Mouse (Mus musculus): ENCODE data around the gene Fgfr4. TPM values are rescaled to one million over a fixed set of nuclear protein-coding genes. Genes with fewer than 3 reads are reported as not detected.
"Not testable (repeated sequence)": the region's sequence is repeated elsewhere in the genome, so short reads cannot be mapped to it uniquely, and the experiment has no call there.

Gene Fgfr4
- polyA plus RNA-seq, 1 experiment from 2014 or later, result 0.64 TPM

DNA sequence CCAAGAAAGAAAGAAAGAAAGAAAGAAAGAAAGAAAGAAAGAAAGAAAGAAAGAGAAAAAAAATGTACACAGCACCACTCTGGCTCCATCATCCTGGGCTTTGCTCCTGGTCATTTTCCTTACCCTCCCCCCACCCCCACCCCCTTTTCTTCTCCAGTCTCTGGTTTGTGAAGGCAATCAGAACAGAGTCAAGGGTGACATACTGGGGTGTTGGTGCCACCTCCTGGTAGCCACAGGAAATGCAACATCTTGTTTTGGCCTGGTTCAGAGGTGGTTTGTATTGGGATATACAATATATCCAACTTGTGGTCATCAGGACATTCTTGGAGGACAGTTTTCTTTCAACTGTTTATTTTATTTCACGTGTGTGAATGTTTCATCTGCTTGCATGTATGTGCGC is 26.1 kb downstream of the Fgfr4 start:
- H3K9me3 ChIP-seq (replicated peaks; ENCODE audit: control insufficient read depth, low read length), result 0 out of 2 replicates have a peak, but pooled peaks cover 2% of the 10 kb centered on the region
- 29% methylated on average over 2 of the region's 2 CpGs for WGBS (ENCODE audit: insufficient replicate concordance)
- no peak for ATAC-seq (replicated peaks; ENCODE audit: insufficient number of reproducible peaks, low FRiP score, low TSS enrichment)

DNA sequence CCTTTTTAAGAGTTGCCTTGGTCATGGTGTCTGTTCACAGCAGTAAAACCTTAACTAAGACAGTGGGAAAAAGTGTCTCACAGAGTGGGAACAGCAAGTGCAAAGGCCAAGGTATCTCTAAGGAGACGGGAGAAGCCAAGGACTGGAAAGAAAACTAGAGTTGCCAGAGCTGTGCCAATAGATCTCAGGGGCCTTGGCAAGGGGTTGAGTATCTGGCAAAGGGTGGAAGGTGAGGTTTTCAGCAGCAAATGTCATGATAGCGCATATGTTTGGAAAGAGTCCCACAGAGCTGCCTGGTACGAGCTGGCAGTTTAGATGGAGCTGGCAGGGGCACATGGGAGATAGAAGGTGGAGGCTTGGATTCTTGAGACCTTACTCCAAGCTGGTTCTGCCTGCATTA is 27.2 kb downstream of the Fgfr4 start:
- H3K9ac ChIP-seq (ENCODE audit: low read depth, low read length), result no peak overlapping the region
- no peaks in the 10 kb centered on the region for H3K27me3 ChIP-seq (ENCODE audit: control insufficient read depth, insufficient read depth, low read length)
- no peaks in the 10 kb centered on the region for H3K36me3 ChIP-seq (ENCODE audit: control insufficient read depth, insufficient read depth, low read length)
- H3K4me1 ChIP-seq (ENCODE audit: control insufficient read depth, insufficient read depth, low read length), result no peaks in the 10 kb centered on the region
- no peak overlapping the region for H3K4me3 ChIP-seq (ENCODE audit: low read depth, low read length)
- no peak for ATAC-seq (replicated peaks; ENCODE audit: insufficient number of reproducible peaks, low FRiP score, low TSS enrichment)
- no peak overlapping the region for H3K27ac ChIP-seq (ENCODE audit: low read depth, low read length)
- 90% methylated on average over 3 of the region's 3 CpGs for WGBS (ENCODE audit: insufficient replicate concordance)
- H3K9me3 ChIP-seq (replicated peaks; ENCODE audit: control insufficient read depth, low read length), result 0 out of 2 replicates have a peak, but pooled peaks cover 2% of the 10 kb centered on the region
- H3K4me2 ChIP-seq, result no peak overlapping the region

More for the DNA sequence above, 26.1 kb downstream of the Fgfr4 start:
- Histone ChIP-seq H3K36me3 (ENCODE audit: control insufficient read depth, insufficient read depth, low read length) (no peaks in the 10 kb centered on the region), H3K4me3 (ENCODE audit: low read depth, low read length) (no peak overlapping the region), H3K4me2 (no peak overlapping the region), H3K27me3 (ENCODE audit: control insufficient read depth, insufficient read depth, low read length) (no peaks in the 10 kb centered on the region), H3K27ac (ENCODE audit: low read depth, low read length) (no peak overlapping the region), H3K9ac (ENCODE audit: low read depth, low read length) (no peak overlapping the region), H3K4me1 (ENCODE audit: control insufficient read depth, insufficient read depth, low read length) (no peaks in the 10 kb centered on the region)

DNA sequence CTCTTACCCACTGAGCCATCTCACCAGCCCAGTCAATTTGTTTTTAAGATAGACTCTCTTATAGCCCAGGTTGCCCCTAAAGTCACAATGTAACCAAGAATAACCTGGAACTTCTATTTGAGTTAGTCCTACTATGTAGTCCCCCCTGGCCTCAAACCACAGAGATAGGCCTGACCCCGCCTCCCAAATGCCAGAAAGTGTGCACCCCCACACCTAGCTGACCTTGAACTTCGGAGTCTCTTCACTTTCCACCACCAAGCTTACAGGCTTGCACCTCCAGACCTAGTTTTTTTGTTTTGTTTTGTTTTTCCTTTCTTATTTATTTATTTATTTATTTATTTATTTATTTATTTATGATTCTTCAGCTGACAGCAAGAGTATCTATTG is 29.3 kb downstream of the Fgfr4 start:
- Histone ChIP-seq H3K4me1 (ENCODE audit: control insufficient read depth, insufficient read depth, low read length) (no peaks in the 10 kb centered on the region), H3K27ac (ENCODE audit: low read depth, low read length) (peak overlapping the region; percentile 70; the same call in 1 of the 2 replicates), H3K27me3 (ENCODE audit: control insufficient read depth, insufficient read depth, low read length) (no peaks in the 10 kb centered on the region), H3K4me3 (ENCODE audit: low read depth, low read length) (peak overlapping the region; percentile 41), H3K4me2 (peak overlapping the region; percentile 63), H3K9ac (ENCODE audit: low read depth, low read length) (no peak overlapping the region), H3K36me3 (ENCODE audit: control insufficient read depth, insufficient read depth, low read length) (no peaks in the 10 kb centered on the region), H3K9me3 (replicated peaks; ENCODE audit: control insufficient read depth, low read length) (0 out of 2 replicates have a peak, but pooled peaks cover 2% of the 10 kb centered on the region)
- ATAC-seq (replicated peaks; ENCODE audit: insufficient number of reproducible peaks, low FRiP score, low TSS enrichment), result no peak
- 61% methylated on average over 2 of the region's 2 CpGs for WGBS (ENCODE audit: insufficient replicate concordance)

DNA sequence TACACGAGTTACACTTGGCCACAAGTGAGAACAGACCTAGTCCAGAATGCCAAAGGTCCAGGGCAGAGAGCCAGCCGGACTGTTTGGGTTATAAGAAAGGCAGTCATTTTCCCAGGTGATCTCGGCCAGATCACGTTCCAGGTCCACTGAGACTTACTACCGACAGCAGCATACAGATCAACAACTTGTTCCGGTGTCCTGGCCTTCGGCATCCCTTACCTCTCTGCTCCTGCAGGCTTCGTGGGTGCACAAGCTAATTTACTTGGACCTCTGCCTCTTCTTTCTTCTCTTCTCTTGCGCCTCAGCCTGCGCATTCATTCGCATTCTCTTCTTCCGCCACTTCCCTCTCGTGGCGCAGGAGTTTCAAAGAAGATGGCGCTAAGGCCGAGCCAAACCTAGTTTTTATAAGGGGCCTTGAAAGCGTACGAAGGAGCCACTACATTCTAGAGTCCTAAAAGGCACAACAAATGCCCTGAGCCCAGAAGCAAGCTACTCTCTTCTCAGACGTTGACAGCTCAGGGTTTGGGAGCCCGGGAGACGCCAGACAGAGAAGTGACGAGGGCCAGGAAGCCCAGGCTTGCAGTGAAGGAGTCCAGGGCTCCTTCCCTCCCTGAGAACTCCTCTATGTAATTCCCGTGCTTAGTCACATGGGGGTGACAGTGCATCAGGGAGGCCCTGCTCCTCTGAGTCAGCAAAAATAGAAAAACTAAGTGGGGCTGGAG is 29.9 kb downstream of the Fgfr4 start:
- H3K4me3 ChIP-seq (ENCODE audit: low read depth, low read length), result peak overlapping the region; percentile 41
- peak; percentile 92 for ATAC-seq (replicated peaks; ENCODE audit: insufficient number of reproducible peaks, low FRiP score, low TSS enrichment)
- peak overlapping the region; percentile 70 for H3K27ac ChIP-seq (ENCODE audit: low read depth, low read length)
- H3K4me1 ChIP-seq (ENCODE audit: control insufficient read depth, insufficient read depth, low read length), result no peaks in the 10 kb centered on the region
- WGBS (ENCODE audit: insufficient replicate concordance), result 4% methylated on average over 23 of the region's 23 CpGs
- H3K9ac ChIP-seq (ENCODE audit: low read depth, low read length), result peak overlapping the region; percentile 59
- H3K27me3 ChIP-seq (ENCODE audit: control insufficient read depth, insufficient read depth, low read length), result no peaks in the 10 kb centered on the region
- no peaks in the 10 kb centered on the region for H3K36me3 ChIP-seq (ENCODE audit: control insufficient read depth, insufficient read depth, low read length)
- H3K9me3 ChIP-seq (replicated peaks; ENCODE audit: control insufficient read depth, low read length), result 0 out of 2 replicates have a peak, but pooled peaks cover 2% of the 10 kb centered on the region
- peak overlapping the region; percentile 63 for H3K4me2 ChIP-seq

DNA sequence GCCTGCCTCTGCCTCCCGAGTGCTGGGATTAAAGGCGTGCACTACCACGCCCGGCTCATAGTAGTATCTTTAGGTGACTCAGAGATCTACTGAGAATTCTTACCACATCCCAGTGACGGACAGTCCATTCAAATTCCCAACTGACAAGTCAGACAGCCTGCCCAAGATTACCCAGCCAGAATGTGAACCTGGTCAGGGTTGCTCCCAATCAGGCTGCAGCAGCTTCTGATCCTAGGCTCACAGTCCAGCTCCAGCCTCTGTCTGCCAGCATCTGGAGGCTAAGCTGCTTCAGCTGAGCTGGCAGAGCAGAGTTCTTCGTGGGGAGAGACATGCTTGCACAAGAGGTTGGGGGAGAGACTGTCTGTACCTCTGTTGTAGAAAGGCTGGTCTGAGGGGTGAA is 30.9 kb downstream of the Fgfr4 start:
- Histone ChIP-seq H3K9ac (ENCODE audit: low read depth, low read length) (no peak overlapping the region), H3K4me3 (ENCODE audit: low read depth, low read length) (no peak overlapping the region), H3K4me2 (no peak overlapping the region), H3K27ac (ENCODE audit: low read depth, low read length) (no peak overlapping the region), H3K36me3 (ENCODE audit: control insufficient read depth, insufficient read depth, low read length) (no peaks in the 10 kb centered on the region), H3K27me3 (ENCODE audit: control insufficient read depth, insufficient read depth, low read length) (no peaks in the 10 kb centered on the region), H3K9me3 (replicated peaks; ENCODE audit: control insufficient read depth, low read length) (0 out of 2 replicates have a peak, but pooled peaks cover 2% of the 10 kb centered on the region), H3K4me1 (ENCODE audit: control insufficient read depth, insufficient read depth, low read length) (no peaks in the 10 kb centered on the region)
- WGBS (ENCODE audit: insufficient replicate concordance), result 79% methylated on average over 6 of the region's 6 CpGs
- no peak for ATAC-seq (replicated peaks; ENCODE audit: insufficient number of reproducible peaks, low FRiP score, low TSS enrichment)

DNA sequence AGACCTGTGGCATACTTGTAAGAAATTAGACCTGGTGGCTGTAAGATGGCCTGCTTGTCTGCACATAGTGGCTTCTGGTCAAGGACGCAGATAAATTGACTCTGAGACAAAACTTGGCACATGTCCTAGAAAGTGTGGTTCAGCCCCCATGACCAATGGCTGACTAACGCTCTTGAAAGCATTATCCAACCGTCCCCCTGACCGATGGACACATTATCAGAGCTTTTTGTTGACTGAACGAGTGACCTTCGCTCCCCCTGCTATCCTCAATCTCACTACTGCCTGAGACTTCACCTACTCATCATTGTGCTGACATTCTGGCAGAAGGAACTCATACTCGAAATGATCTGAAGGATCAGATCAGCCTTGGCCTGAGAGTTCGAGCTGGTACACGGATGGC is 34.6 kb downstream of the Fgfr4 start:
- not testable (repeated sequence) for H3K27ac ChIP-seq (ENCODE audit: low read depth, low read length); ATAC-seq (replicated peaks; ENCODE audit: insufficient number of reproducible peaks, low FRiP score, low TSS enrichment); H3K9ac ChIP-seq (ENCODE audit: low read depth, low read length); H3K36me3 ChIP-seq (ENCODE audit: control insufficient read depth, insufficient read depth, low read length); H3K4me3 ChIP-seq (ENCODE audit: low read depth, low read length); H3K9me3 ChIP-seq (replicated peaks; ENCODE audit: control insufficient read depth, low read length); H3K4me2 ChIP-seq; H3K27me3 ChIP-seq (ENCODE audit: control insufficient read depth, insufficient read depth, low read length)
- 12% methylated on average over 3 of the region's 9 CpGs for WGBS (ENCODE audit: insufficient replicate concordance)
- H3K4me1 ChIP-seq (ENCODE audit: control insufficient read depth, insufficient read depth, low read length), result peaks cover 12% of the 10 kb centered on the region

DNA sequence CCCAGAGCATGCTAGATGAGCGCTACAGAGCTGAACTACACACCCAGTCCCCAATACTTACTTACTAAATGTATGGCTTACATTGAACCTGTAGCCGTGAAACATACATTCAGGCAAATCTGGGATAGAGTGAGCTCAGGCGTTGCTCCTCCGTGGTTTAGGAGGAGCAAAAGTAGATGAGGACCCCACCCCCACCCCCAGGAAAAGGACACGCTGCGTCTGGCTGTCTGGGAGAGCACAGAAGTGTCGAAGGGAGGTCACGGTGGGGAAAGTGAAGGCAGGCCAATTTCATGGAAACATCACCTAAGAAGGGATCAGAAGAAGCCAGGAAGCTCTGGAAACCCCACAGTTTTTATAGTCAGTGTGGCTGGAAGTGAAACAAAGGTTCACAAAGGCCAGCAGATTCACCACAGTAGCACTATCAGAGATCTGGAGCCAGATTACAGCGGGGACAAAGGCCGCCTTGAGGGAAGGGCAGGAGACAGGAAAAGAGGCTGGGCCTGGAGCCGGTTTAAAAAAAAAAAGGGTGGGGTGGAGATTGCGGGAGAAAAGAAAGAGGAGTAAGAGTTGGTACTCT is 37.2 kb downstream of the Fgfr4 start:
- H3K4me2 ChIP-seq, result peak overlapping the region; percentile 84
- no peaks in the 10 kb centered on the region for H3K9me3 ChIP-seq (replicated peaks; ENCODE audit: control insufficient read depth, low read length)
- H3K27ac ChIP-seq (ENCODE audit: low read depth, low read length), result peak overlapping the region; percentile 85
- H3K4me1 ChIP-seq (ENCODE audit: control insufficient read depth, insufficient read depth, low read length), result peaks cover 12% of the 10 kb centered on the region
- no peaks in the 10 kb centered on the region for H3K36me3 ChIP-seq (ENCODE audit: control insufficient read depth, insufficient read depth, low read length)
- peak overlapping the region; percentile 77 for H3K9ac ChIP-seq (ENCODE audit: low read depth, low read length)
- 0 out of 2 replicates have a peak, but pooled peaks have one; percentile 19 for ATAC-seq (replicated peaks; ENCODE audit: insufficient number of reproducible peaks, low FRiP score, low TSS enrichment)
- WGBS (ENCODE audit: insufficient replicate concordance), result 4% methylated on average over 12 of the region's 12 CpGs
- H3K4me3 ChIP-seq (ENCODE audit: low read depth, low read length), result peak overlapping the region; percentile 46
- no peaks in the 10 kb centered on the region for H3K27me3 ChIP-seq (ENCODE audit: control insufficient read depth, insufficient read depth, low read length)

DNA sequence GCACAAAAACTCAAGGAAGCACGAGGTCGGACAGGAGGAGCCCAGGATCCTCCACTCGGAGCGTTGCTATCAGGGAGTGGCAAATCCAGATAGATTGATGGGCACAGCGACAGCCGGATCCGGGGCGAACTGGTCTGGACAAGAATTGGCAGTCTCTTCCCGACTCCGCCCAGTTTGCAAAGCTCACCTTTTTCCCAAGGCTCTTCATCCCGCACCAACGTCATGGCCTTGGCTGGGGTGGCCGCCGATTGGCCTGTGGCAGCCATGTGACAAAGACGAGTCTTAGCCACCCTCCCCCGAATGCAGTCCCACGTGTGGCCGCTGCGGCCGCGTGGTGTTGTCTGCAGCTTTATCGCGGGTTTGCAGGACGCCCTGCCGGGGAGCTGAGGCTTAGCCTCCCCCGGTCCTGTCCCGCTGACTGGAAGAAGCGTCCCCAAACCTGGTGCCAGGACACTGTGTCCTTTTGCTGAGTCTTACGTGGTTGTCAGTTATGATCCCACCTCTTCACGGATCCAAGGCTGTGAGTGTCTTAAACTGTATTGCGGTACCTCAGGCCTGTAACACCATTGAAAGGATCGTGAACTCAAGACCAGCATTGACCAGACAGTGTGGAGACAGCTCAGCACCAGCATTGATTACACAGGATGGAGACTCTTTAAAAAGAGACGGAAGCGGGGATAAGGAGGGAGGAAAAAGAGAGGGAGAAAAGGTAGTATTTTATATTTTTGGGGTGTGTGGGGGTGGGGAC is 37.9 kb downstream of the Fgfr4 start:
- no peaks in the 10 kb centered on the region for H3K9me3 ChIP-seq (replicated peaks; ENCODE audit: control insufficient read depth, low read length)
- 2% methylated on average over 34 of the region's 34 CpGs for WGBS (ENCODE audit: insufficient replicate concordance)
- peak overlapping the region; percentile 77 for H3K9ac ChIP-seq (ENCODE audit: low read depth, low read length)
- no peaks in the 10 kb centered on the region for H3K27me3 ChIP-seq (ENCODE audit: control insufficient read depth, insufficient read depth, low read length)
- peak overlapping the region; percentile 85 for H3K27ac ChIP-seq (ENCODE audit: low read depth, low read length)
- peak overlapping the region; percentile 84 for H3K4me2 ChIP-seq
- ATAC-seq (replicated peaks; ENCODE audit: insufficient number of reproducible peaks, low FRiP score, low TSS enrichment), result peak; percentile 99
- H3K36me3 ChIP-seq (ENCODE audit: control insufficient read depth, insufficient read depth, low read length), result no peaks in the 10 kb centered on the region
- H3K4me1 ChIP-seq (ENCODE audit: control insufficient read depth, insufficient read depth, low read length), result peaks cover 12% of the 10 kb centered on the region
- H3K4me3 ChIP-seq (ENCODE audit: low read depth, low read length), result peak overlapping the region; percentile 46
